Mouse (Mus musculus) intestine, embryonic 14.5 days (tissue): ENCODE data around the gene Usp4. TPM values are rescaled to one million over a fixed set of nuclear protein-coding genes. Genes with fewer than 3 reads are reported as not detected.
A peak's percentile ranks its signal among the peaks of the same experiment; 100 is the strongest.
"Not testable (repeated sequence)": the region's sequence is repeated elsewhere in the genome, so short reads cannot be mapped to it uniquely, and the experiment has no call there.

ENCODE experiments used
- ATAC-seq: fragments of 200-750 bp; cut with Nextera tagmentation; replicated peaks from 2 replicates; pipeline ENCODE4 v1.8.0; 2017; ENCODE audit warnings: low read depth, moderate number of reproducible peaks, moderate TSS enrichment, moderate library complexity; ENCODE audit not compliant: low FRiP score, low TSS enrichment
- DNase-seq: peaks from one replicate; pipeline ENCODE4 v3.0.0-alpha.2; 2018; ENCODE audit warnings: low spot score
- H3K27ac ChIP-seq: fragments of 300-500 bp; sonication (generic); 2 replicates; pipeline ENCODE4 v1.5.1; 2014; ENCODE audit warnings: low read depth, mild to moderate bottlenecking, control low read depth
- H3K27me3 ChIP-seq: fragments of 300-500 bp; sonication (generic); replicated peaks from 2 replicates; pipeline ENCODE4 v1.6.1; 2014; ENCODE audit warnings: low read length, control low read depth; ENCODE audit not compliant: control insufficient read depth, insufficient read depth
- H3K36me3 ChIP-seq: fragments of 300-500 bp; sonication (generic); 2 replicates; pipeline ENCODE4 v1.6.1; 2014; ENCODE audit warnings: low read length, control low read depth; ENCODE audit not compliant: control insufficient read depth, insufficient read depth
- H3K4me1 ChIP-seq: fragments of 300-500 bp; sonication (generic); replicated peaks from 2 replicates; pipeline ENCODE4 v1.6.1; 2014; ENCODE audit warnings: low read length, control low read depth, mixed read lengths; ENCODE audit not compliant: control insufficient read depth, insufficient read depth
- H3K4me2 ChIP-seq: fragments of 300-500 bp; sonication (generic); 2 replicates; pipeline ENCODE4 v1.6.1; 2014; ENCODE audit warnings: low read length
- H3K4me3 ChIP-seq: fragments of 300-500 bp; sonication (generic); 2 replicates; pipeline ENCODE4 v1.5.1; 2014; ENCODE audit warnings: low read depth, low read length, control low read depth, mixed read lengths
- H3K9ac ChIP-seq: fragments of 300-500 bp; sonication (generic); 2 replicates; pipeline ENCODE4 v1.6.1; 2014; ENCODE audit warnings: mild to moderate bottlenecking, low read length
- H3K9me3 ChIP-seq: fragments of 300-500 bp; sonication (generic); 2 replicates; pipeline ENCODE4 v1.6.1; 2016; ENCODE audit warnings: low read length, control low read depth; ENCODE audit not compliant: control insufficient read depth
- WGBS: fragments of 180-500 bp; shearing (Covaris S2); extraction: QIAGEN DNeasy Blood & Tissue Kit; methylation state at CpG from one replicate; pipeline ENCODE4 v1.1.7; 2014; 5-methylcytosine and 5-hydroxymethylcytosine counted together
- polyA plus RNA-seq: library from polyadenylated mRNA; unstranded; fragments of >200 nt; fragmentation: Nextera tagmentation; extraction: Ambion mirVana; gene quantifications from 2 replicates; pipeline ENCODE4 v1.2.1, GENCODE M21; 2014

The Usp4 gene
- polyA plus RNA-seq, 1 experiment from 2014 or later = 103 TPM

- H3K27ac ChIP-seq = no peak overlapping the region
- H3K9me3 ChIP-seq = no peaks in the 10 kb centered on the region
- H3K36me3 ChIP-seq = peaks cover 52% of the 10 kb centered on the region
- no peaks in the 10 kb centered on the region for H3K27me3 ChIP-seq
- no peaks in the 10 kb centered on the region for H3K4me1 ChIP-seq
- WGBS = 96% methylated on average over 3 of the region's 3 CpGs
- no peak overlapping the region for H3K4me2 ChIP-seq
- H3K4me3 ChIP-seq = no peak overlapping the region
- no peak overlapping the region for H3K9ac ChIP-seq
- DNase-seq (no peak), ATAC-seq (no peak)
Measured at GRCm38 (mm10) chr9:108317572-108317971, 30.1 kb upstream of the Usp4 start.

GRCm38 (mm10) chr9:108318462-108318861 lies 29.2 kb upstream of the Usp4 start:
- H3K9ac ChIP-seq = no peak overlapping the region
- no peaks in the 10 kb centered on the region for H3K27me3 ChIP-seq
- 81% methylated on average over 2 of the region's 2 CpGs for WGBS

DNA sequence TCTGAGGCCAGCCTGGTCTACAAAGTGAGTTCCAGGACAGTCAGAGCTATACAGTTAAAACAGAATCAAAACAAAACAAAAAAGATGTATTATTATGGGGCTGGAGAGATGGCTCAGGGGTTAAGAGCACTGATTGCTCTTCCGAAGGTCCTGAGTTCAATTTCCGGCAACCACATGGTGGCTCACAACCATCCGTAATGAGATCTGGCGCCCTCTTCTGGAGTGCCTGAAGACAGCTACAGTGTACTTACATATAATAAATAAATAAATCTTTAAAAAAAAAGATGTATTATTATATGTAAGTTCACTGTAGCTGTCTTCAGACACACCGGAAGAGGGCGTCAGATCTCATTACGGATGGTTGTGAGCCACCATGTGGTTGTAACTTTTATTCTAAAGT lies 25.6 kb upstream of the Usp4 start:
- H3K9ac ChIP-seq, H3K4me1 ChIP-seq, H3K4me2 ChIP-seq, H3K27me3 ChIP-seq, DNase-seq, H3K27ac ChIP-seq, H3K9me3 ChIP-seq, H3K4me3 ChIP-seq, ATAC-seq: not testable (repeated sequence)
- WGBS = 96% methylated on average over 7 of the region's 7 CpGs
- peaks cover 41% of the 10 kb centered on the region for H3K36me3 ChIP-seq

More at GRCm38 (mm10) chr9:108318462-108318861, 29.2 kb upstream of the Usp4 start:
- no peaks in the 10 kb centered on the region for H3K4me1 ChIP-seq
- H3K9me3 ChIP-seq = no peaks in the 10 kb centered on the region
- no peak overlapping the region for H3K27ac ChIP-seq
- H3K4me2 ChIP-seq = no peak overlapping the region
- H3K4me3 ChIP-seq = no peak overlapping the region
- peaks cover 52% of the 10 kb centered on the region for H3K36me3 ChIP-seq
- no peak for ATAC-seq
- no peak for DNase-seq

DNA sequence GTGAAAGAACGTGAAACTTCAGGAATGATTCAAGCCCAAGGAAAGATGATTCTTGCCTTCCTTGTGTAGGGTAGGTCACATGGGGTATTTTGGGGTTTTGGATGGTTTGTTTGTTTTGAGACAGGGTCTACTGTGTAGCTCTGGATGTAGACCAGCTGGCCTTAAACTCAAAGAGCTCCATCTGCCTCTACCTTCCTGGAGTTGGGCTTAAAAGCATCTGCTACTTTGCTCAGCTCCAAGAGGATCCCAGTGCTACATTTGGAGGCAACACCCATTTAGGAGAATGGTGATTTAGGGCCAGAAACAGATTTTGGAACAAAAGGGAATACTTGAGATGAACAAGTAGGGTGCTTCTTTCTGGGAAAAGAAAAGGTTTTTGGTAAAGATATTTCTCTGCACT lies 22.9 kb upstream of the Usp4 start:
- Histone ChIP-seq H3K4me3 (no peak overlapping the region), H3K36me3 (peaks cover 48% of the 10 kb centered on the region)
- 91% methylated on average over 1 of the region's 1 CpGs for WGBS

DNA sequence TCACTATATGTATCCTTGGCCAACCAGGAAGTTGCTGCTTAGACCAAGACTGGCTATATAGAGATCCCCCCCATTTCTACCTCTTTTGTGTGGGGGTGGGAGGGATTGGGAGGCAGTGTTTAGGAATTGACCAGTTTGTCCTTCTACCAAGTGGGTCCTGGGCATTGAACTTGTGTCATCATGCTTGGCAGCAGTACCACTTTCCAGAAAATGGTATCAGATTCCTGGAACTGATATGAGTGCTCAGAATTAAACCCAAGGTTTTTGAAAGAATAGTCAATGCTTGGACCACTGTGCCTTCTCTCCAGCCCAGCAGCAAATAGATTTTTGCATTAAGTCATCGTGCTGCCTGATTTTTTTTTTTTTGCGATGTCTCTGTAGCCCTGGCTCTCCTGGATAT lies 21.8 kb upstream of the Usp4 start:
- H3K36me3 ChIP-seq = peaks cover 49% of the 10 kb centered on the region
- H3K9me3 ChIP-seq = no peaks in the 10 kb centered on the region
- H3K4me2 ChIP-seq = no peak overlapping the region
- WGBS = 93% methylated on average over 2 of the region's 2 CpGs
- no peak overlapping the region for H3K9ac ChIP-seq
- ATAC-seq = no peak
- H3K4me1 ChIP-seq = no peaks in the 10 kb centered on the region
- H3K27me3 ChIP-seq = no peaks in the 10 kb centered on the region
- no peak overlapping the region for H3K4me3 ChIP-seq
- no peak overlapping the region for H3K27ac ChIP-seq
- no peak for DNase-seq

More for the DNA sequence above, 22.9 kb upstream of the Usp4 start:
- Histone ChIP-seq H3K4me1 (no peaks in the 10 kb centered on the region), H3K9me3 (no peaks in the 10 kb centered on the region), H3K4me2 (no peak overlapping the region), H3K27me3 (no peaks in the 10 kb centered on the region), H3K27ac (no peak overlapping the region), H3K9ac (no peak overlapping the region)
- no peak for DNase-seq
- ATAC-seq = no peak

GRCm38 (mm10) chr9:108337848-108338550 lies 9.7 kb upstream of the Usp4 start:
- Histone ChIP-seq H3K36me3 (peaks cover 43% of the 10 kb centered on the region), H3K9ac (no peak overlapping the region; the same call in 1 of the 2 replicates)

GRCm38 (mm10) chr9:108338551-108338885 lies 9.1 kb upstream of the Usp4 start:
- Histone ChIP-seq H3K4me3 (peak overlapping the region; percentile 89), H3K4me1 (peaks cover 19% of the 10 kb centered on the region; the same call in 1 of the 2 replicates), H3K4me2 (peak overlapping the region; percentile 88), H3K9ac (peak overlapping the region; percentile 93), H3K36me3 (peaks cover 38% of the 10 kb centered on the region), H3K9me3 (no peaks in the 10 kb centered on the region), H3K27ac (peak overlapping the region; percentile 96), H3K27me3 (no peaks in the 10 kb centered on the region)
- DNase-seq (peak; percentile 59), ATAC-seq (no peak; the same call in 1 of the 2 replicates)
- WGBS = 29% methylated on average over 6 of the region's 6 CpGs

More at GRCm38 (mm10) chr9:108337848-108338550, 9.7 kb upstream of the Usp4 start:
- no peaks in the 10 kb centered on the region for H3K9me3 ChIP-seq
- H3K27me3 ChIP-seq = no peaks in the 10 kb centered on the region
- H3K4me2 ChIP-seq = peak overlapping the region; percentile 88
- peak overlapping the region; percentile 96 for H3K27ac ChIP-seq
- peaks cover 19% of the 10 kb centered on the region; the same call in 1 of the 2 replicates for H3K4me1 ChIP-seq
- ATAC-seq (no peak), DNase-seq (no peak)
- peak overlapping the region; percentile 89; the same call in 1 of the 2 replicates for H3K4me3 ChIP-seq
- WGBS = 70% methylated on average over 10 of the region's 10 CpGs

DNA sequence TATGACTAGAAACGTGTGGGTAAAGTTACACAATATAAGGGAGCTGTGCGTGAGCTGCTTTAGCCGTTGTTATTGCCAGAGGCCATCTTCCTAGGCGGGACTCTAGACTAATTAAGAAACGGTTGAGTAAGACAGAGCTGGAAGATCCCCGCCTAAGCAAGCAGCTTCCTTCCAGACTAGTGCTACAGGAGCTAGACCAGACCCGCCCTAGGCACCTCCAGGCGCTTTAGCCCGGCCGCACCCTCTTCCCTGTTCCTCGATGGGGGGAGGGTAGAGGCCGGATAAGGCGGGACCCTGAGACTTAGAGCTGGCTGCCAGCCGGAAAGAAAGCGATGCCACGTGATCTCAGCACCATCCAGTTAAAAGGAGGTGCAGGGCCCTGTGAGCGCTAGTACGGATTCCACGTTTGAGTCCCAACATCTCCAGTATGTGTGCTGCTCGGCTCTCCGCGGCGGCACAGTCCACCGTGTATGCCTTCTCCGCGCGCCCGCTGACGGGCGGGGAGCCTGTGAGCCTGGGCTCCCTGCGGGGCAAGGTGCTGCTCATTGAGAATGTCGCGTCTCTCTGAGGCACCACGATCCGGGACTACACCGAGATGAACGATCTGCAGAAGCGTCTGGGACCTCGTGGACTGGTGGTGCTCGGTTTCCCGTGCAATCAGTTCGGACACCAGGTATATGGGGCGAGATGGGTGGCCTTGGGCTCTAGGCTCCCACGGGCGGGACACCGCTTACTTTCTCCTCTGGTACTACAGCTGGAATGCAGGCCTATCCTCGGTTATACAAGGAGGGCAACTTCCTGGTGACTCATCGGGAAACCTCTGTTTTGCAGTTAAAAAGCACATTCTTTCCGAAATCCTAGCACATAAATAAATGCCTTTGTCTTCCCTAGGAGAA lies 8.5 kb upstream of the Usp4 start, which contains the start of gene Gpx1:
Gpx1 (plus strand) TSS at position 18 of the 896 bp plus-strand sequence.
- H3K27me3 ChIP-seq = no peaks in the 10 kb centered on the region
- peak within 1 kb of the TSS; percentile 96 for H3K27ac ChIP-seq
- WGBS = under 1% methylated on average over 49 of the region's 49 CpGs
- H3K9ac ChIP-seq = peak within 1 kb of the TSS; percentile 93
- H3K4me2 ChIP-seq = peak within 1 kb of the TSS; percentile 88
- peaks cover 32% of the 10 kb centered on the region for H3K36me3 ChIP-seq
- ATAC-seq = peak; percentile 95
- peak; percentile 93 for DNase-seq
- peaks cover 19% of the 10 kb centered on the region; the same call in 1 of the 2 replicates for H3K4me1 ChIP-seq
- H3K4me3 ChIP-seq = peak within 1 kb of the TSS; percentile 89
- no peaks in the 10 kb centered on the region for H3K9me3 ChIP-seq
